Mouse (Mus musculus): ENCODE results near the gene Fkbp10.

The Fkbp10 gene

DNA sequence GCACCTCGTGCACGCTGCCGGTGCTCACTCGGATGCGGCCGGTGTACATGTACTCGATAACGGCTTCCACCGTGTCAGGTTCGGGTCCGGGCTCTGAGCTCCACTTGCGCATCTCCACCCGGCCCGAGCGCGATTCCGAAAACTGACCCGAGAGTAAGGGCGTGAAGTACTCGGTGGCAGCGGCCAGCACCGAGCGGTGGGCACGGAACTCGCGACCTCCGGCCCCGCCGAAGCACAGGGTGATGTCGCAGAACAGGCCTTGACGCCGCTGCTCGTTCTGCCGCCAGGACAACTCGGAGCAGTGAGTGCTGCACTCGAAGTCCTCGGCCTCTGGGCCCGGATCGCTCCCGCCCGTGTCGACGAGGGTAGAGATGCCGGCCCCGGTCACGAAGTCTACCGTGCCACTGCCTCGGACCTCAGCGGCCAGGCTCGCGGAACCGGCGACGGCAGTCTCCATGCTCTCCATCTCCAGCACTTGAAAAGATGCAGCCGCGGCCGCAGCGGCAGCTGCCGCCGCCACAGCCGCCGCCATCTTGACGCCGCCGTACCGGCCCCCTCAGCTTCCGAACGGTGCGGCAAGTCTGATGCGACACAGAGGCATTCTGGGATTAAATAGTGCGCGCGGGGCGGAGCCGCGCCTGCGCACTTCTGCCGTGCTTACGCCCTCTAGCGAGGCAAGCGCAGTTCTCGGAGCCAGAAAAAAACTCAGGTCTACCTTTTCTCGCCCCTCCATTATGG is 56.9 kb downstream of the Fkbp10 start, which contains the start of gene Klhl11:
Klhl11 (minus strand) TSS at position 545 of the 738 bp plus-strand sequence.
- peak; percentile 93 for DNase-seq (ENCODE audit: extremely low spot score)

DNA sequence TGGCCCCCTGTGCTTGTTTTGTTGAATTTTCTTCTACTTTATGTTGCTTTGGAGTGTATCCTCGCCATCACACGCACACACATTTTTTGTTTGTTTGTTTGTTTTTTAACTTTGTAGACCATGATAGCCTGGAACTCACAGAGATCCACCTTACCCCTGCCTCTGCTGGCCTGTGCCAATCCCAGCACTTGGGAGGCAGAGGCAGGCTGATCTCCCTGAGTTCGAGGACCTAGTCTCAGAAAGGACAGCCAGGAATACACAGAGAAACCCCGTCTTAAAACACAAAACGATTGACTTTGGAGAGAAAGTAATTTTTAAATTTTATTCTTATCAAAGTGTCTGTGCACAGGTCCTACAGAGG is 57.4 kb downstream of the Fkbp10 start:
- no peak for DNase-seq (ENCODE audit: extremely low spot score)
